Mouse (Mus musculus): ENCODE data around the gene Srrm2.
"Not testable (repeated sequence)": the region's sequence is repeated elsewhere in the genome, so short reads cannot be mapped to it uniquely, and the experiment has no call there.

The Srrm2 gene

DNA sequence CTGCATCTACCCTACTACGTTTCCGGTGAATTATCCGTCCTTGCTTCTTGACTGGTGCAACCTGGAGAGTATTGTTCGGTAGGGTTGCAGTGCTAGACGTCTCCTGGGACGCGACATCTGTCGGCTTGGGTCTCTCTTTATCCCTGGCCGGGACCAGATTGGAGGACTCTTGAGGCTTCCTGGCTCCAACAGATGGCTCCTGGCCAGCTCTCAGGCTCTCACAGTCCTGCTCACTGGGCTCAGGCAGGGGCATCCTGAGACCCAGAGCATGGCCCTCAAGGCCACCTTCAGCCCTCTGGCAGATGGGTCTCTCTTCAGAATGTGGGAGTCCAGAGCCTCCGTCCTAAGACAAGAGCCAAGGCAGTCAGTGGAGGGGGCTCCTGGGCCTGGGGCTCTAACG is 27.4 kb upstream of the Srrm2 start:
- no peak for DNase-seq (ENCODE audit: low read depth, low spot score)

DNA sequence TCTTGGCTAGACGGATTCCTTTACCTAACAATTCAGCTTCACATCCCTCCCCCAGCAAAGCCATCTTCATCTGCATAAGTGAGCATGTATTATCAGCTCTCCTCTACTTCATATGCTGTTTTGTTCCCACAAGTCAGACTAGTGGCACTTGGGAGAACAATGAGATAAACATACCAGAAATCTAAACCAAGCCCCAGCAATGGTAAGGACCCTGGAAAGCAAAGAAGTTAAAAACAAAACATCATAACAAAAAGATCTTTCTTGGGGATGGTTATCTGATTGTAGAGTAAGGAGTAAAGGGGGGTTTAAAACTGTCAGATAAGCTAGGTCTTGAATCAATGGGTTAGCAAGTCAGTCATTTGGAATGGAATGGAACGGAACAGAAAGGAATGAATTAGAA is 19.8 kb upstream of the Srrm2 start:
- DNase-seq (ENCODE audit: low read depth, low spot score): no peak

GRCm38 (mm10) chr17:23770896-23771283 is 19.4 kb upstream of the Srrm2 start:
- no peak for DNase-seq (ENCODE audit: low read depth, low spot score)

- DNase-seq (ENCODE audit: low read depth, low spot score): peak; percentile 99
These were observed 18.8 kb upstream of the Srrm2 start, which contains the start of gene Flywch1 for GRCm38 (mm10) chr17:23771284-23772218. Gene Flywch1 (minus strand): TSS chr17:23771602.

GRCm38 (mm10) chr17:23772219-23772556 is 18.1 kb upstream of the Srrm2 start:
- not testable (repeated sequence) for DNase-seq (ENCODE audit: low read depth, low spot score)

- no peak for DNase-seq (ENCODE audit: low read depth, low spot score)
These were observed 16.7 kb upstream of the Srrm2 start for GRCm38 (mm10) chr17:23773676-23774075.

DNA sequence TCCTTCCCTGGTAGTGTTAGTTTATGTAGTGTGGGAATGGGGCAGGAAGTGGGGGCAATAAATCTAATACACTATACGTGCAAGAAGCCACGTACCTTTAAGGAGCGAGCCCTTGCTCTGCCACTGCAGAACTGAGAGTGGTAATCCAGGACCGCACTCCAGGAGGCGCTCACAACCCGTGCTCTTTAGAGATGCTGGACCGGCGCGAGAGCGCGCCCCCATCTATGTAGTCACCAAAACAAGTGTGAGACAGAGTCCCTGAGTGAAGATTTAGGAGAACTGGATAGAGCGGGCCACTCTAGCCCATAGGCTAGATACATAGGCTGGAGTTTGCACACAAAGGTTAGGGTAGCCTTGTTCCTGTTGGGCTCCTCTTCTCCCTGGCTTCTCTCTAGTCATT is 16.2 kb upstream of the Srrm2 start:
- peak; percentile 80 for DNase-seq (ENCODE audit: low read depth, low spot score)

DNA sequence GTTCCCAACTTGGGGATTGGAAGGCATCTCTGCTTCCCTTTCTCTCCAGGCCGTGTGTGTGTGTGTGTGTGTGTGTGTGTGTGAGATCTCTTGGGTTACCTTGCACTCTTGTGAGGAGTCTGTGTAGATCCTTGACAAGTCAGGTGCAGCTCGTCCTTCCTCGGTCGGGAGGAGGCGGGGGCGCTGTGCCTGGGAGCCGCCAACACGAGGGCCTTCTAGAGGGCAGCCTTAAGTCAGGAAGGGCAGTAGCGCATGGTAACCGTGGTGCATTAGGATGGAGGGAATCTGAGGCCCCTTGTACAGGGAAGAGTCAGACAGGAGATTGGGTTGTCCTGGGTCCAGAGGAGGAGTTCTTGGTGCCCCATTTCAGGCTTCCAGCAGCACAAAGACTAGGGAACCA is 14.1 kb upstream of the Srrm2 start:
- no peak for DNase-seq (ENCODE audit: low read depth, low spot score)

- no peak for DNase-seq (ENCODE audit: low read depth, low spot score)
These were observed 13.2 kb upstream of the Srrm2 start for GRCm38 (mm10) chr17:23777141-23777540.

DNA sequence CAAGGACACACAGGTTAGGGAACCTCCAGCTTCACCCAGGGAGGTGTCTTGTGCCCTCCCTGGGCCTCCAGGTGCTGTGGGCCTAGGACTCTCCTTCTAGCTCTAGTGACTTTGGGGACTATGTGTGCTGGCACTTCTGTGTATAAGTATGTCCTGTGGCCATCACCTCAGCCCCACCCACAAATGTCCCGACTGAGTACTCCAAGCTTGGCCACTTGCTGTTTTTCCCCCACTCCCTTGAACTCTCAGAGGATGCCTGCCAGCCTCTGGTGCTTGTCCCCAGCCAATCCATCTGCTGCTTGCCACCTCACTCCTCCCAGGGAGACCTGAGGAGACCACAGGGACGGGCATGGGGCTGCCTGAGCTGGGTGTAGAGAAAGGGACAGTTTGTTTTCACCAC is 11.9 kb upstream of the Srrm2 start:
- no peak for DNase-seq (ENCODE audit: low read depth, low spot score)

- DNase-seq (ENCODE audit: low read depth, low spot score): no peak
These were observed 7.0 kb upstream of the Srrm2 start for GRCm38 (mm10) chr17:23783352-23783751.

DNA sequence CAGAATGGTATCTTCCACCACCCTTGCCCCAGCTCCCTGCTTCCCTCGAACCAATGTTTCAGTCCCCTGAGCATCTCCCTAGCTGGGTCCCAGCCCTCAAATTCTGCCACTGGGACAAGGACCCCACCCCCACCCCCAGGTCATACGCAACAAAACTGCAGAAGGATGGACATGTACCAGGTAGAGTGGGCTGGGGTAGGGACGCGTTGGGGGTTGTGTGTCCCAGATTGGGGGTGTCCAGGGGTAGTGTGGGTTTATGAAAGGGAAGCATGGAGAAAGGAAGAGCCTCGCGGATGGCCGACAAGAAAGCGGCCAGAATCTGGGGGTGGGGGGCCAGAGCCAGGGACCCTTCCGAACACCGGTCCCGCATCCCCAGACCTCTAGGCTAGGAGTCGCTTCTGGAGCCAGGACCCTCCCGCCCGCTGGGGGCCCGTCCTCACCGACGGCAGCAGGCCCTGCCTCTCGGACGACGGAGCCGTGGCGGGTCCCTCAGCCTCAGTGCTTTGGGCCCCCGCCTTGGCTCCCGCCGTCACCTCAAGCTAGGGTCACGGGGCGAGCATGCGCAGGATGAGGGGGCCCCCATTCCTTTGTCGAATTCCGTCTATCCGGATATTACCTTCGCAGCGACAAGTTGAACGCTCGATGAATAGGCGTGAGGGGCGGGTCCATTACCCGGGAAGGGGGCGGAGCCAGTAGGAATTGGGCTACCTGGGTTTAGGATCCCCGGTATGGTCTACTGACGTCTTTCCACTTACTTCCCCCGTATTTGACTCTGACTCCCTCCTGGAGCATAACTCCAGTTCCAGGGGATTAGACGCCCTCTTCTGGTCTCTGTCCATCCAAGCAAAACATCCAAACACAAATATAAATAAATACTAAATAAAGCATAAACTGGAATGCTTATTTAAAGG is 4.5 kb upstream of the Srrm2 start, which contains the start of gene Flywch2:
Gene Flywch2 (minus strand): TSS at position 521 of the 911 bp plus-strand sequence.
- DNase-seq (ENCODE audit: low read depth, low spot score): peak; percentile 92

GRCm38 (mm10) chr17:23786510-23786931 is 3.8 kb upstream of the Srrm2 start:
- DNase-seq (ENCODE audit: low read depth, low spot score): no peak

DNA sequence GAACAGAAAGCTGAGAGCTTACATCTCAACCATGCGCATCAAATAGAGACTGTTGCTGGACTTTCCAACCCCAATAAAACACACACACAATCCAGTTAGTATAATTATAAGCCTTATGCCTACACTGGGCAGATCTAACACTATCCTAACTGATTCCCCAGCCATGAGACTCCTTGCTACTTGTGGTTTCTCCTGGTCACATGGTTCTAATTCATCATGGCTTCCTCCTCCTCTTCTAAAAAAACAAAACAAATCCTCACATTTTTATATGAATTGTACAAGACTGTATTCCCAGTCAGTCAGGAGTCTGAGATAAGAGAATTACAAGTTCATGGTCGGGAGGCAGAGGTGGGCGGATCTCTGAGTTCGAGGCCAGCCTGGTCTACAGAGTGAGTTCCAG is 1.4 kb upstream of the Srrm2 start:
- no peak for DNase-seq (ENCODE audit: low read depth, low spot score)

DNA sequence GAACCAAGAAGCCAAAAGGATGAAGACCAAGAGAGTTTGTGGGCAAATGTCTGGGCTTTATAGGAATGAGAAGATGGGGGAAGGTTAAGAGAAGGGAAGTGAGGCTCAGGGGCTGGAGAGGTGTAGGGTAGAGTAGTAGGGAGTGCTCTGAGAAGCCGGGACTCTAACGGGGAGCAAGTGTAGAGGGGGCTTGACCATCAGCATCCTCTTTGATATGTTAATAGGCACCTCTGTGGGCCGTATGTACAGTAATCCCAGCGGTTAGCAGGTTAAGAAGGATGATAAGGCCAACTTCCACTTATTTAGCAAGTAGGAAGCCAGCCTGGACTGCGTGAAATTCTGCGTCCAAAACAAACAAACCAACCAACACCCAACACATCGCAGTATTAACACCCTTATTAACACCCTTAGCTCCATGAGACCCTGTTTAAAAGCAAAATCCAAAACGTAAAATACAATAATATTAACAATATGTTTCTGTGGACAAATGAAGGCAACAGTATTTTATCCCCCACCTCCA is 523 bp upstream of the Srrm2 start:
- DNase-seq (ENCODE audit: low read depth, low spot score): peak; percentile 84

DNA sequence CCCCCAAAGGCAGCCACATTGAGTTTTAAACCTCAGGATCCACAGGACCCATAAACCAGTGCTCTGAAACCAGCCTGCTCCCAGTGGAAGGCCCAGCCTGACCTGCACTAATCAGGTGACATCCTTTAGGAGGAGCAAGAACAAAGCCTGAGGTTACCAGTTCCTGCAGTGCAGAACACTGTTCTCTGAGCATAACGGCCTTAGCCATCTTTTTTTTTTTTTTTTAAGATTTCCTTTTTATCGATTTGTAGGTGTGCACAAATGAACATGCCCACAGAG is 686 bp downstream of the Srrm2 start:
- no peak for DNase-seq (ENCODE audit: low read depth, low spot score)

DNA sequence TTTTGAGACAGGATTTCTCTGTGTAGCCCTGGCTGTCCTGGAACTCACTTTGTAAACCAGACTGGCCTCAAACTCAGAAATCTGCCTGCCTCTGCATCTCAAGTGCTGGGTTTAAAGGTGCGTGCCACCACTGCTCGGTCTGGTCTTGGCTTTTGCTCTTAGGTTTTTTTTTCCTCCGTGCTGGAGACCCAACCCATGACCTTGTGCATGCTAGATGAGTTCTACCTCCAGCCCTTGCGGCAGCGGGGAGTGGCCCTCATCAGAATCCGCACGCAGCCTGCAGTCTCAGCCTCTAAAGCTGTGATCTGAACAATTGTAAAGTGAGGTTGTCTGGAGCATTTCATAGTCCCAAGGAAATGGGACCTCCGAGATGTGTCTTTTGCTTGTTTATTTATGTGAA is 5.0 kb downstream of the Srrm2 start:
- peak; percentile 52 for DNase-seq (ENCODE audit: low read depth, low spot score)

DNA sequence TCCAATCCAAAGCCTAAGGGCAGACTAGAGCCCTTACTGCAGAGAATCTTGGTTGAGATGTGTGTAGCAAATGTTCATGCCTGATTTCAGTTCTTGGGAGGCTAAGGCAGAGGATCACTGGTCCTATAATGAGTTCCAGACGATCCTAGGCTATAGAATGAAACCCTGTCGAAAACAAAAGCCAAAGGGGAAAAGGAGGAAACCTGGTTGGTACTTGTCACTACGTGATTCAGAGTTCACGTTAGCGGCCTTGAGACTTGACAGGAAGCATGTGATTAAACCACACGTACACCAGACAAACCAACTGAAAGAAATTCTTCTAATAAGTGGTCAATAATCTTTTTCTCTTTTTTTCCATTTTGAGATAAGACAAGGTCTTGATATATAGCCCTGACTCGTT is 7.0 kb downstream of the Srrm2 start:
- no peak for DNase-seq (ENCODE audit: low read depth, low spot score)

GRCm38 (mm10) chr17:23801627-23802026 is 11.3 kb downstream of the Srrm2 start:
- no peak for DNase-seq (ENCODE audit: low read depth, low spot score)

DNA sequence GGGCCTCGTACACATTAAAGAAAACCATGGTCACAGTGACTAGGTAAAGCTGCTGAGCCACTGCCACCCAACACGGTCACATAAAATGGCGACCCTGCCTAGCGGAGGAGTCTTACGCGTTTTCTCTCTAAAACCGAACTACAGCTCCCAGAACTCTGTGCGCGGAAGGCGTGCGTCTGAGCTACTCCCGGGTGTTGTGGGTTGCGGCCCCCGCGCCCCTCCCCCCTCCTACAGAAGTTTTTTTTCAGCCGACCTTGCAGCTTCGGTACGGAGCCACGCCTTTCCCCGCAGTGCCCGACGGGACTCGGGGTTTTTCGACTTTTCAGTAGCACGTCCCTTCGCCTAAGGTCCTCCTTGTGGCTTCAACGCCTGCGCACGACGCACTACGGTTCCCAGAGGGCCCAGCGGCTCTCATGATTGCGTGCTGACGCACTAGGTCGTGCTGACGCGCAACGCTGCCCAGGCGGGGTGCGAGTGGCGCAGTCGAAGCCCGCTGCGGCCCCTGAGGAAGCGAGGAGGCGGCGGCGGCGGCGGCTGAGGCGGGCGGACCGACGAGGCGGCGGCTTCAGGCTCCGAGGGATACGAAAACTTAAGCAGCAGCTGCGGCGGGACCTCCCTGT is 12.5 kb downstream of the Srrm2 start:
- DNase-seq (ENCODE audit: low read depth, low spot score): peak; percentile 100

GRCm38 (mm10) chr17:23803366-23804041 is 13.2 kb downstream of the Srrm2 start:
- DNase-seq (ENCODE audit: low read depth, low spot score): peak; percentile 91

All from R1 (cell line).